Mouse (Mus musculus) megakaryocyte progenitor cell, adult 5-6 weeks (primary cell): Measurements from ENCODE around the gene Tuba1c. TPM values are rescaled to one million over a fixed set of nuclear protein-coding genes. Genes with fewer than 3 reads are reported as not detected.

Experiments
- ATAC-seq: replicated peaks from 2 replicates; pipeline ENCODE4 v1.8.0; 2016; ENCODE audit warnings: mild to moderate bottlenecking, moderate TSS enrichment, inconsistent platforms; ENCODE audit not compliant: poor library complexity
- total RNA-seq, 2 experiments: library from RNA; stranded (forward) in 1 of 2; stranded (reverse) in 1 of 2; fragments of 157-497, 149-512 nt in 1 of 2; fragments of 200-1000 nt in 1 of 2; gene quantifications; 2 replicates each; pipeline versions ENCODE4 v1.2.3 to v1.2.4; 2015 to 2017

The Tuba1c gene
- total RNA-seq, 2 experiments from 2014 or later: 105 to 190 TPM

DNA sequence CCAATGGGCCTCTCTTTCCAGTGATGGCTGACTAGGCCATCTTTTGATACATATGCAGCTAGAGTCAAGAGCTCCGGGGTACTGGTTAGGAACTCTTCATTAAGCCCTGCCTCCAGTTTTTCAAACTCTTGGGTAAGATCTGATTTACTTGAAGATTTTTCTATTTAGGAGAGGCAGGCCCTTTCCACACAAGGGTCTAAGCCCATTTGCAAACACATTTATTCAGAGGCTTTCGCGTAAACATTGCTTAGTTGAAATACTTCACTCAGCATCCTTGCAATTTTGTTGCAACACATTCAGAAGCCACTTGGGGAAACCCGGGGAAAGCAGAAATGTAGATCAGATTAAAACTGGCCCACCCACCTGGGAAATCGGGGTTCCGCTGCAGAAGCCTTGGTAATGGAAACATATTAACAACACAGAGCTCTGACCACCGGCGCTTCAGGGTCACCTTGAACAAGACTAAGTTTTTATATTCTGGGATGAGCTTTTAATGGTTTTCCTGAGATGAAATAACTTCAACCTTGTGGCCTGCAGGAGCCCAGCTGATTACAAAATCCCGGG lies 34.7 kb upstream of the Tuba1c start:
- no peak for ATAC-seq

DNA sequence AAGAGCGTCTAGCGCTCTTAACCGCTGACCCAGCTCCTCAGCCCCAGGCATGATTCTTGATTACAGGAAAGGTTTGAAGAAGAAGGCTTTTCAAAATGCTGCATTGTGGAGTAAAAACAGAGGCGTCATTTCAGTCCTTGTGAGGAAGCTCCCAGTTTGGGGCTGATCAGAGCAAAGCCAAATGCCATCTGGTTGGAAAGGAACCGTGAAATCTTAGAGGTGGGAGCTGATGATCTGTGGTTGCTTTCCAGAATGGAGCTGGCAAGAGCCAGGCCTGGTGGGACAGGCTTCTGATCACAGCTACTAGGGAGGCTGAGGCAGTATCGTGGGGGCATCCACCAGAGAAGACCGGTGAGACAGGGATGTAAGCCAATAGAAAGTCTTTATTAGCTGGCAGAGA lies 32.9 kb upstream of the Tuba1c start:
- no peak for ATAC-seq

DNA sequence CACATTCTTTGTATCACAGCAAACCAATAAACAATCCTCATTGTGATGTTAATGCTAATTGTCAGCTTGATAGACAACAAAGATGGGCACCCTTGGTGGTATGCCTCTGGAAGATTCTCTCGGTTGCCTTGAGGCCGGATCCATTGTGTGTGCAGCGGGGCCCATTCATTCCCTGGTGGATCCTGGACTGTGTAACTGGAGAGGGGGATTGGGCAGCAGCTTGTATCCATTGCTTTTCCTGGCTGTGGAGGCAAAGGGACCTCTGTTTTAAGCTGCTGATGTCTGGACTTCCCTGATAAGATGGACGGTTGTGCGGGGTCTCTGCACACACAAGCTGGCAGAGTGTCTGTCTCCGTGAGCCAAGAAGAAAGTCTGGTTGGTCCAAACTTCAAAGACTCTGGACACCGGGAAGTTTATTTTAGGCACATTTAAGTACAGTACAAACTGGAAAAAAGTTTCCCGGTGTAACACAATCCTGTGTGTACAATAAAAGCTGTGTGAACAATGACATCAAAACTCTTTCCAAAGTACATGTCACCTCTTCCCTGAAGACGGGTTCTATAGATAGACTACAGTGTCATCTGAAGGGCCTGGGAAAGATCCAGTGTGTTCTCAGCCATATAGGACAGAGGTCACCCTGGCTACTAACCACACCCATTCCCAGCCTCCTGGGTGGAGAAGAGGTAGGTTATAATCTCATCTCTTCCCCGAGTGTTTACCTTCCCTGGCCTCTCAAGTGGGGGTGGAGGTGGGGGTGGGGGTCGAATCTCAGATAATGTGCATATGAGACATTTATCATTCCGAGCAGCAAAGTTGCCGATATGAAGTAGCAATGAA lies 31.5 kb upstream of the Tuba1c start:
- no peak for ATAC-seq

DNA sequence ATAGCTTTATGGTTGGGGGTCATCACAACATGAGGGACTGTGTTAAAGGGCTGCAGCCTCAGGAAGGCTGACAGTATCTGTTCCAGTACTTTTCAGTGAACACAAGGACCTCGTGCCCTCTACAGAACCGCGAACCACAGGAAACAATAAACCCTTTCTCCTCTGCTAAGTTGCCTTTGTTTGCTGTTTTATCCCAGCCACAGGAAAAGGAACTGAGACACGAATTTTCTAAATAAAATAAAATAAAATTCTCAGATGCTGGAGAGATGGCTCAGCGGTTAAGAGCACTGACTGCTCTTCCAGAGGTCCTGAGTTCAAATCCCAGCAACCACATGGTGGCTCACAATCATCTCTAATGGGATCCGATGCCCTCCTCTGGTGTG lies 30.9 kb upstream of the Tuba1c start:
- no peak for ATAC-seq

DNA sequence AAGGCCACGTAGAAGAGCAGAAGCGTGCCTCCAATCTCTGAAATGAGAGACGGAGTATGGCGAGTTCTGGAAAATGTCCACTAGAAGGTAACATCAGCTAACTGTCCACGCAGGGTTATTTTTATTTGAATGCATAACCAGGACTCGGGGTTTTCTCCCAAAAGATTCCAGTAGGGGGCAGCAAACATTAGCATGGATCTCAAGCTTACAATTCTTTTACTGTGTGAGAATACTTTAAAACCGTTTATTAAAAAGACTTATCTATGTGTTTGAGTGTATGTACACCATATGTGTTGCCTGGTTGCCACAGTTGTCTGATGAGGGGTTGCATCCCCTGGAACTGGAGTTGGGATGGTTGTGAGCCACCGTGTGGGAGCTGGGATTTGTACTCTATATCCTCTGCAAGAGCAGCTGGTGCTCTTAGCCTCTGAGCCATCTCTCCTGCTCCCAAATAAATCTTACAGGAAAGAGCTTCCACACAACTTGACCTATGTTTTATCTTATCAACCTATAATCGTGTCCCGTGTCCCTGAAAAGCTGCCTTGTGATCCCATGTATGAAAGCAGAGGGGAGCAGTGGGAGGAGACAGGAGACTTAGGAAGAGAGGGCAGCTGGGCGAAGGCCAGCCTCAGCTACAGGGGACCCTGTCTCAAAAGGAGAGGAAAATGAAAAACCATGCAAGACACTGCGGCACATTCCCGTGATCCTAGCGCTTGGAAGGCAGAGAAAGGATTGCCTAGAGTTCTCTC lies 29.0 kb upstream of the Tuba1c start:
- peak; percentile 65 for ATAC-seq

DNA sequence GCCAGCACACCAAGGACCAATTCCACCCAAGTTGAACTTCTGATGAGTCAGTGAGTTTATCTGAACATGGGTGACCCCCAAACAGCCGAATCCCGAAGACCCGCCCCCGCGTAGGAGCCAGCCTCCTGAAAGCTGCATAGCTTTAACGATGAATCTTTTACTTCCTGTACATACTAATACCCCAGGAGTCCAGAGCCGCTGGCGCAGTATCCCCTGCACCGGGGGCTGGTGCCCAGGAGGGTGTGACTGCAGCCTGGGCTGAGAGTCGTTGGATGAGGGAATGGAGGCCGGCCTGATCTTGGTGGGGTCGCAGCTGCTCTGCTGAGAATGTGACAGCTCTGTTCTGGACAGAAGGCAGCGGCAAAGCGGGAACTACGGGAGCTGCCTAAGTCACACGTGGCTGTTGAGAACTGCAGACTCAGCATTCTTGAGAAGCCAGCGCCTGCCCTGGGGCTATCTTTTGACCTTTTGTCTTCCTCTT lies 28.2 kb upstream of the Tuba1c start:
- ATAC-seq: peak; percentile 30; the same call in 1 of the 2 replicates

DNA sequence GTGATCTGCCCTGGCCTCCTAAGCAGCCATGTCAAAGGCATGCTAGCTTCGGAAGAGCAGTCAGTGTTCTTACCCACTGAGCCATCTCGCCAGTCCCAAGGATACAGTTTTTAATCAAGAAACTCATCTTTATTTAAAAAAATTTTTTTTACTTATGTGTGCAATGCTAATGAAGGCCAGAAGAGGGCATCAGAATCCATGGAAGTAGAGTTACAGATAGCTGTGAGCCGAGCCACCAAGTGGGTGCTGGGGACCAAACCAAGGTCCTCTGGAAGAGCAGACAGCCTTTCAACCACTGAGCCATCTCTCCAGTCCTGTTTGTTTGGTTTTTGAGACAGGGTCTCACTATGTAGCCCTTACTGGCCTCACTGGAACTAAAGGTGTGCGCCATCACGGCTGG lies 26.1 kb upstream of the Tuba1c start:
- no peak for ATAC-seq

DNA sequence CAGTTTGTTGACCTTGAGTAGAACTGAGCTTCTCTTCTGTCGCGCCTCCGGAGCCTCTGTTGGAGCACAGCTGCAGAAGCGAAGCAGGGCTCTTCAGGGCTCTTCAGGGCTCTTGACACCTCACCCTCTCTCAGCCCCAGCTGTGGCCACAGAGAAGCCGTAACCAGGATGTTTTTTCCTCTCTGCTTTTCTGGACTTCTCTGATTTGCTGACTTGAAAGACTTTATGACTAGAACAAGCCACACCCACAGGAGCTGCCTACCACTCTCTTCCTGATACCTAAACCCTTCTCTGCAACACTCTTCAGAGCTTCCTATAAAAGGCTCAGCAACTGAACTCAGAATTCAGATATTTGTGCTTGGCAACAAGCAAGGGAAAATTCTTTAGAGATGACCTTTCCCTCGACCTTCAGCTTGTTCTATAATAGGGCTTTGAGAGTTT lies 20.9 kb upstream of the Tuba1c start:
- ATAC-seq: peak; percentile 73

DNA sequence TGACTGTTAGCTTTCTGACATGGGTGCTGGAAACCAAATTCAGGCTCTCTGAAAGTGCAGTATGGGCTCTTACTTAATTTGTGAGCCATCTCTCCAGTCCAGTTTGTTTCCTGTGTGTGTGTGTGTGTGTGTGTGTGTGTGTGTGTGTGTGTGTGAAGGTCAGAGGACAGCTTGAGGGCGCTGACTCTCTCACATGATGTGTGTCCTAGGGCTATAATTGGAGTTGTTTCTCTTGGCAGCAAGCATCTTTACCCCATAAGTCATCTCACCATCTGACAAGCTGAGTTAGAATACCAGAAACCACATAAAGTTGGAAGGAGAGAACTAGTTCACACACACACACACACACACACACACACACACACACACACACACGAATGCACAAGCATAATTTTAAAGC lies 18.8 kb upstream of the Tuba1c start:
- ATAC-seq: no peak

DNA sequence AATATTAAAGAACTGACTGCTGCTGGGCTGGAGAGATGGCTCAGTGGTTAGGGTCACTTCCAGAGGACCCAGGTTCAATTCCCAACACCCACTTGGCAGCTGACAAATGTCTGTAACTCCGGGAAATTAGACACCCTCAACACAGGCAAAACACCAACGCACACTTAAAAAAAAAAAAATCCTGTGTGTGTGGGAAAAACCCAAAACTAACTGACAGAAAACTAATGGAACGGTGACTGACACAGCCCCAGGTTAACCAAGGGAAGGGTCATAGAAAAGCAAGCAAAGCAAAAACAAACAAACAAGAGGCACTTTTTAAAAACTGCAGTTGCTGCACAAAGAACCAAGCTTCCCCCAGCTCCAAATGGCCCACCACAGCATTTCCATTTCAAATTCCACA lies 17.7 kb upstream of the Tuba1c start:
- ATAC-seq: no peak

DNA sequence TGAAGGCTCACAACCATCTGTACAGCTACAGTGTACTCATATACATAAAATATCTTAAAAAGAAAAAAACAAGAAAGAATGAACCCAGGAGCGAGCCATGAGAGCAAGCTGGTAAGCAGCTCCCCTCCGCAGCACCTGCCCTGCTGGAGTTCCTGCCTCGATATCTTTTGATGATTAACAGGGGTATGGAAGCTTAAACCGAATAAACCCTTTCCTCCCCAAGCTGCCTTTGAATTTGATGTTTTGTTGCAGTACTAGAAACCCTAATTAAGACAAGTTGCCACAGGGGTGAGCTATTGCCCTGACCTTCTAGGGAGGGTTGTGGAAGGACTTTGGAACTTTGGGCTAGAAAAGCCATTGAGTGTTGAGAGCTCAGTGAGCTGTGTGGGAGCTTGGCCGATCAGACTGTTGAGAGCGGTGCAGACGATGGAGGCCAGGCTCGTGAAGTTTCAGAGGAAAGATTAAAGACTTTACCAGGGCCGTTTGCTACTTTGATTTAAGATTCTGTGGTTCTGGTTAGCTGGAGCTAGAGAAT lies 15.1 kb upstream of the Tuba1c start:
- no peak for ATAC-seq

DNA sequence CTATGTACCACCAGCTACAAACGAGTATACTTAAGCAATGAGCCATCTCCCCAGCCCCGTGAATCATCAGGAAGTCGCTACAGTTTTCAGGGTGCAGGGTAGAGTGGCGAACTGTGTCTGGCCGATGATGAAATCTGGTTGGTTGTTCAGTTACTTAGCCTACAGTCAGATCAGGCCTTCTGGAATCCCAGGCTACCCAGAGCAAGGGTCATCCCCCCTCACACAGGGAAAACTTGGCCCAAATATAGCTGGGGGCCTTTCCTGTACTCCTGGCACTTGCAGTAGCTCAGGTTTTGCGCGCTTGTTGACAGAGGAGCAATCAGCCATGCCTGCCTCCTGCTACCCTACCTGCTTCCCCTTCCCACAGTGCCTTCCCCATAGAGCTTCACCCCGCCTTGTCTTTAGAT lies 12.3 kb upstream of the Tuba1c start:
- ATAC-seq: peak; percentile 64

DNA sequence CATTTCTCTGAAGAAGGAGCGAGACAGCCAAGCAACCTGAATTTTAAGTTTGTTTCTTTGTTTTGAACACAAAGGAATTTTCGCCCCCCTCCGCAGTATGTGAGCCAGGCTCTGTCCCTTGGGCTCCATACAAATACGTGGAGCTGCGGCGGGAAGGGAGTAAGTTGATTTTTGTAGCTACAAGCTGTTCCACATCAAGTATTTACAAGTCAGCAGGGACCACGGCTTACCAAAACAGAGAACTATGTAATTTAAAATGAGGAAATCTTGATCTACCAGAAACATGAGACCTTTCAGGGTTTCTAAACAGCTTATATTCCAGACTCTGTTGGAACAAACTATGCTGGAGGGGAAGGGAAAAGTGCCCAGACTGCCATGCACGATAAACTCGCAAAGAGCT lies 11.7 kb upstream of the Tuba1c start:
- ATAC-seq: no peak

DNA sequence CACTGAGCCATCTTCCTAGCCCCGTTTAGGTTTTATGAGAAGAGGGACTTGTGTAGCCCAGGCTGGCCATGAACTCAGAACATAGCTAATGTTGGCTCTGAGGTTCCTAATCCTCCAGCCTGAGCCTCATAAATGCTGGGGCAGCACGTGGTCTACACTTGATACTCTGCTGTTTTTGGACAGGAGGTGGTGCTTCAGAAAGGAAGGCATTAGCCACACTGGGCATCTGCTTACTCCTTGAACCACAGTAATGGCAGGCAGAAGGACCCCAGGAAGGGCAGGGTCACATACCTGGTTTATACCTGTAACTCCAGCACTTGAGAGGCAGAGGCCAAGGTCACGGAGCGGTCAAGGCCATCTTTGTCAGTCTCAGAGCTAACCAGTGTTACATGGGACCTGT lies 11.1 kb upstream of the Tuba1c start:
- ATAC-seq: no peak

DNA sequence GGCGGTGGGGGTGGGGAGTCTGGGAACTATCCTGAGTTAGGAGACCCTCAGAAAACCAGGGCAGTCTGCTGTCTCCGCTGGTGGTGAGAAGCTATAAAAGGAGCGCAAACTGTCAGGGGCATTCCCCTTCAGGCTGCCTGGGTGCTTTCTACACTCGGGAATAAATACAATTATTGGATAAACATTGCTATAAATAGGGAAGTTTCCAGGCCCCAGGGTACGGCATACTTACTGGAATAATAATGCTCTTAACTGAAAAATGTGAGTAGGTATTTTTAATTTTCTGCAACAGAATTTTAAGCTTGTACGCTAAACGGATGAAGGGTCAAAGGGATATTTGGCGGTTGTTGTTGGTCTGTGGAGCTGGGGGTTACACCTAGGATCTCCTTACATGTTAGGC lies 10.3 kb upstream of the Tuba1c start:
- ATAC-seq: no peak

DNA sequence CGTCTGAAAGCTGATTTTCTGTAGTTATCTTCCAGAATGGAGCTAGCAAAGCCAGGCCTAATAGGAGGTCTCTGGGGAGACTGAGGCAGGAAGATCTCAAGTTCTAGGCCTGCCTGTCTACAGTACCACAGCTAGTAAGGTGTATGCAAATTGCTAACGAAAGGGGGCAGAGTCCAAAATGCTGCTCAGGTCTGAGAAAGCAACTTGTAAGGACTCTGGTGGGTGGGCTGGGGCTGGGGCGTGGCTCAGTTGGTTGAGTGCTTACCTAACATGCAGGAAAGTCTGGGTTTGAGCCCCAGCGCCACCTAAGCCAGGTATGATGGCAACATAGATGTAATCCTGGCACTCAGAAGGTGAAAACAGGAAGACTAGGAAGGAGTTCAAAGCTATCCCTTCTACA lies 9.5 kb upstream of the Tuba1c start:
- ATAC-seq: no peak

DNA sequence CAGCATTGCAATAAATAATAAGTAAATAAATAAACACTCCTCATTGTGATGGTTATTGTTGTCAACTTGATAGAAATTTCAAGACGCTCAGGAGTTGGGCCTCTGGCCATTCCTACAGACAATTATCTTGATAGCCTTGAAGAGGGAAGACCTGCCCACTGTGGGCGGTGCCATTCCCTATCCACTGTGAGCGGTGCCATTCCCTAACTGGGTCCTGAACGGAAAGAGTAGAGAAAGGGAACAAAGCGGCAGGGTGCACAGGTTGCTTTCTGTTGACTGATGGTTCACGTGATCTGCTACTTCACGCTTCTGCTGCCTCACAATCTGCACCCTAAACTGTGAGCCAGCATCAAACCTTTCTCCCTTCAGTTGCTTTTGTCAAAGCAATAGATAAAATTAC lies 8.4 kb upstream of the Tuba1c start:
- no peak for ATAC-seq

DNA sequence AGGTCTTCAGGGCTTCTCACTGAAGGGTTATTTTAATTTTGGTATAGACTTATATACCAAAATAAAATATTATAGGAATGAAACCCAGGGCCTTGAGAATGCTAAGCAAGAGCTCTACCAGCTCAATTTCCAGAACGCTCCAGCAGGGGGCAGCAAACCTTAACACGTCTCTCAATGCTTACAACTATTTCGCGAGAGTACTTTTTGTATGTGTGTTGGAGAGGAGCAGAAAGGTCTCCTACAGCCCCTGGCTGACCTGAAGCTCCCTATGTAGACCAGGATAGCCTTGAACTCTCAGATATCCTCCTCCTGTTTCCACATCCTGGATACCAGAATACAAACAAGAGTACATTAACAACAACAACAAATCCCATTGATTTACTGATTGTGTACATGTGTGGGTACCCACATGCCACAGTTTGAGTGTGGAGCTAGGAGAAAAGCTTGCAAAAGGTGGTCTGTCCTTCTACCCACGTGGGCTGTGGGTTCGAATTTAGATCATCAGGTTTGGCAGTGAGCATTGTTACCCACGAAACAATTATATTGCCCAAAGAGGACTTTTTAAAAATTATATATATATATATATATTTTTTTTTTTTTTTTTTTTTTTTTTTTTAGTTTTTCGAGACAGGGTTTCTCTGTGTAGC lies 4.9 kb upstream of the Tuba1c start:
- ATAC-seq: peak; percentile 69

DNA sequence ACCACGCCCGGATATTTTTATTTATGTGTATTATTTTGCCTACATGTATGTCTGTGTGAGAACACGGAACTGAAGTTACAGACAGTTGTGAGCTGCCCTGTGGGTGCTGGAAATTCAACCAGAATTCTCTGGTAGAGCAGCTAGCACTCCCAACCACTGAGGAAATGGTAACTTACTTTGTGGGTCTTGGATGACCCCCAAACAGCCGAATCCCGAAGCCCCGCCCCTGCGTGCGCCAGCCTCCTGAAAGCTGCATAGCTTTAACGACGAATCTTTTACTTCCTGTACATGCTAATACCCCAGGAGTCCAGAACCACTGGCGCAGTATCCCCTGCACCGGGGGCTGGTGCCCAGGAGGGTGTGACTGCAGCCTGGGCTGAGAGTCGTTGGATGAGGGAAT lies 4.3 kb upstream of the Tuba1c start:
- ATAC-seq: no peak

DNA sequence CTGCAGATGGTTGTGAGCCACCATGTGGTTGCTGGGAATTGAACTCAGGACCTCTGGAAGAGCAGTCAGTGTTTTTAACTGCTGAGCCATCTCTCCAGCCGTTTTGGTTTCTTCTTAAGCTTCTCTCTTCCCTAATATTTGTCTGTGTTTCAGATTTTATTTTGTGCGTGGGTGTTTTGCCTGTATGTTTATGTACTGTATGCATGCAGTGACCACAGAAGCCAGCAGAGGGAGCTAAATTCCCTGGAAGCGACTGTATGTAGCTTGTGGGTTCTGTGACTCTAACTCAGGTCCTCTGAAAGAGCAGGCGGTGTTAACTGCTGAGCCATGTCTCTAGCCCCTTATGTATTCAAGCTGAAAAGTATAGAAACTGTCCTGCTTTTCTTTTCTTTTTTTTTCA lies 3.4 kb upstream of the Tuba1c start:
- ATAC-seq: no peak; the same call in 1 of the 2 replicates

DNA sequence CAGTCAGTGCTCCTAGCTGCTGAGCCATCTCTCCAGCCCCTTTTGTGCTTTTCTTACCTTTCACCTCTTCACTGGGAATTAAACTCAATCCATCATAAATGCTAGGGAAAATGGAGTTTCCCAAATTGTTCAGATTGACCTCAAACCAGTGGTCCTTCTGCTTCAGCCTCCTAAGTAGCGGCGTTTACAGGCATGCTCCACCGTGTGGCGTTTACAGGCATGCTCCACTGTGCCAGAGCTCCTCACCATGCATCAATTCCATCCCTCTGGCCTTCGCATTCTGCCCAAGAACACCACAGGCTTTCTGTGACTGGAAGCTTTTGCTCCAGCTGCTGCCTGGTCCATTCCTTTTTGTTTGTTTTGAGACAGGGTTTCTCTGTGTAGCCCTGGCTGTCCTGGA lies 2.6 kb upstream of the Tuba1c start:
- no peak for ATAC-seq
